Mouse (Mus musculus) erythroblast, embryonic 14.5 days (primary cell): ENCODE measurements around the gene Baz2b.

Experiments used
- GATA1 ChIP-seq: IDR thresholded peaks from 2 replicates; pipeline ENCODE4 v1.6.1; 2012; ENCODE audit warnings: low read length, inconsistent platforms, mixed read lengths
- TAL1 ChIP-seq: IDR thresholded peaks from 3 replicates; pipeline ENCODE4 v1.6.1; 2012; ENCODE audit warnings: low read length, inconsistent platforms, mixed read lengths

DNA sequence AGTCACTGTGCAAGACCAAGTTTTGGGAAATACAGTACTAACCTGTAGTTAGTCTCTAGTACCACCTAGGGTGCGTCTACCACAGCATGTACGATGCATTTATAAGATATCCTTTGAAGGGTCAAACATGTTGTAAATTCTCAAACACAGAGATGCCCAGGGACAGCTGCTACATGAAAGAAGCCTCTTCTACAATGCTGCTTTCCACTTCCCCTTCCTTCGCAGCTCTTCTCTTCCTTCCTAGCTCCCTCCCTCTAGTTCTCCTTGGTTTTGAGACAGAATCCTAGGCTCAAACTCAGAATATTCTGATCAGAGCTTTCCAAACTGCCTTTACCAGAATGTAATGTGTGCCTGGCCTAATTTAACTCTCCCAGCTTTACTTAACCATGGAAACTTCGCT lies 159.8 kb downstream of the Baz2b start:
- TF ChIP-seq TAL1 (no peak), GATA1 (no peak)
